Mouse (Mus musculus): ENCODE measurements at regions not wholly inside any gene's neighbourhood (a gene's known extent, or its start where the extent isn't known, plus 50 kb on each side); places are given as distances from the start of the nearest gene placed in this dataset.

- DNase-seq, result no peak
Observed at GRCm38 (mm10) chr15:59785981-59786380, 230.4 kb downstream of the 4933412E24Rik start.

DNA sequence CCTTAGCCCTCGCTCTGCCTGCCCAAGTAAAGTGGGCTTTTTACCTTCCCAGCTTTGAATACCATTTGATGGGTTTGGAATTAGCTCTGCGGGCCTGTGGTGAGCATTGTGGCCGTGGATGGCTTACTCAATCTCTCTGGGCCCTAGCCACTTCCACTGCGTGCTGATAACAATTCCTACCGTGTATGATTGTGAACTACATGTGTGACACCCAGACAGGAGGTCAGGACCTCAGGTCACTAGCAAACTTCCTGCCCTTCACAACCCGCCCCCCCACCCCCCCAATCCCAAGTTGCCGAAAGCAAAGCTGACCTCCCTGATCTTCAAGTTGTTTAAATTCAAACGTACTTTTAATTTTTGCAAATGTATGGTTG, 231.9 kb downstream of the 4933412E24Rik start:
- DNase-seq, result no peak

- no peak for DNase-seq
Observed at GRCm38 (mm10) chr15:59783782-59784555, 232.4 kb downstream of the 4933412E24Rik start.

DNA sequence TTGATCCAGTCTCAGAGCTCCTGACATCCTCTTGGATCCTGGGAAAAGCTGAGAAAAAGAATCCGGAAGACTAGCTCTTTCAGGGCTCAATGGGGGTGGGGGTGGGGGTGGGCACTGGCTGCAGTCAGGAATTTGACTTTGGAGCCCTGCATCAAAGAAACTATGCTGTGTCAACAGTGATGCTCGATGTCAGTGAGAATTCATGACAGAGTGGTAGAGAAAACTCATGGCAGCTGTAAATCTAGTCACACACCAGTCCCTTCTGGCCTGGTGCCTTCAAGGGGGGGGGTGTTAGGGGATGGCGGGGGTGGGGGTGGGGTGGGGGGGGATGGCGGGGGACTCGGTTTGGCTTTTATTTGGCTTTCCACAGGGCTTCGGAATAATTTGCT, 233.0 kb downstream of the 4933412E24Rik start:
- DNase-seq, result no peak

- no peak for DNase-seq
Observed at GRCm38 (mm10) chr15:59780506-59780905, 235.9 kb downstream of the 4933412E24Rik start.

GRCm38 (mm10) chr15:59777307-59777871, 239.0 kb downstream of the 4933412E24Rik start:
- DNase-seq, result peak in 1 of 2 experiments; percentile 23

DNA sequence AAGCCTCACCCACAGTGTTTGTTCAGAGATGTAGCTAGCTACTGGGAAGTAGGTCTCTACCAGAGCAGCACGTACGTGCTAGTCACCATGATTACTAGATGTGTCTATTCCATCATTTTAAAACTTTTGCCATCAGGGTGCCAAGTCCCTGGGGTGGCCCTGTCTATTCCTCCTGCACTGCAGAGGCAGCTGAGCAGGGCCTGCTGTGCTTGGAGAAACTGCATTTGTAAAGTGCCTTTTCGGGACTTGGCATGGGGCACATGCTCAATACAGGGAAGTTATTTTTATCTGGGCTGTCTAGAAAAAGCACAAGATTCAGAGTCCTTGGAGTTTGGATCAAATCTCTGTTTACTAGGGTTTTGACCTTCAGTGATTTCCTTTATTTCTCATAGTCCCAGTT, 240.6 kb downstream of the 4933412E24Rik start:
- no peak for DNase-seq

DNA sequence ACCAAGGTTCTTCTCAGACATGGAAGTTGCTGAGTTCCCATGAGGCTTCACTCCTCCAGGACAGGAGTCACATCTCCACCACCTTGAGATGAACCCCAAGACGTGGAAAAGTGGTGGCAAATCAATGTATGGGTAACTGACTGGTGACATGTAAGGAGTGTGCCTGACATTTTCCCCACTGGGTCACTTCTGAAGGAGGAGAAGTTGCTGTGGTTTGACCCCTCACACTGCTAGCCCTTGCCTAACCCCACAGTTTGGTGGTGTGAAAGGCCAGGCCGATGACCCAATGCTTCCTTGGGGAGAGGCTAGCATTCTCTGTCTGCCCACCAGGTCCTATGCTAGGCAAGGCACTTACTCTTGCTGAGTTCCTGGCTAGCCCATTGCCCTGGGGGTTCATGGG, 242.4 kb downstream of the 4933412E24Rik start:
- DNase-seq, result no peak

DNA sequence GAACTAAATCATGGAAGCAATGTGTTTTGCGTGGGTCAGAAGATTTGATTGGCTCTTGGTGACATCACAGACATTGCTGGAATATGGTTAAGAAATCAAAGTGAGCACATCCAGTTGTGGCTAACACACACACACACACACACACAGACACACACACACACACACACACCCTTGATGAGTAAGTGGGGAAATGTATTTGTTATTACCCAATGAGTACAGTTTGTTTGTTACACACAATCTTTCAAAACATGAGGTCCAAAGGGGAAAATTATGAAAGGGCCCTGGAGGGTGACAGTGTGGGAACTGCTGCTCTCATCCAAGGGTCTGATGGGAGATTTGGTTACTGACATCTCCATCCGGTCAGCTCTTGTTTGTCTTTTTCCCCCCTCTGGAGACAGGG, 243.8 kb downstream of the 4933412E24Rik start:
- DNase-seq, result no peak

- DNase-seq, result no peak
Observed at GRCm38 (mm10) chr15:59762061-59762460, 254.4 kb downstream of the 4933412E24Rik start.

- DNase-seq, result no peak
Observed at GRCm38 (mm10) chr15:59760490-59760889, 255.9 kb downstream of the 4933412E24Rik start.

DNA sequence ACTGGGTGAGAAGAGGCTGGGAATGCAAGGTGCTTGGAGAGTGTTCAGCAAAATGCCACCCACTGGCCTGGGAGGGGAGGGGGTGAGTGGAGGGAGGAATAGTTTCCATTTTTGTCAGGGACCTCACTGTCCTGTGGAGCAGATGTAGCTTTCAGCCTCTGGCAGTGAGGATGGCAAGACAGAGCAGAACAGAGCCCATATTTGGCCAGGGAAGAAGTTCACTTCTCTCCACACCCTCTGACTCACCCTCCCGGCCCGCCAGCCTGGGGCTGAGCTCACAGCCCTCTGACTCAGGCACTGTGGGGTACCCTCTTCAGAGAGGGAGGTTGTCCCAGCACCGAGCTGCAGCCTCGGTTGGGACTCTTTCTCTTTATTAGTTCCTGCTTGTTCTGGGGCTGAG, 256.8 kb downstream of the 4933412E24Rik start:
- no peak for DNase-seq

- no peak for DNase-seq
Observed at GRCm38 (mm10) chr15:59758971-59759370, 257.4 kb downstream of the 4933412E24Rik start.

DNA sequence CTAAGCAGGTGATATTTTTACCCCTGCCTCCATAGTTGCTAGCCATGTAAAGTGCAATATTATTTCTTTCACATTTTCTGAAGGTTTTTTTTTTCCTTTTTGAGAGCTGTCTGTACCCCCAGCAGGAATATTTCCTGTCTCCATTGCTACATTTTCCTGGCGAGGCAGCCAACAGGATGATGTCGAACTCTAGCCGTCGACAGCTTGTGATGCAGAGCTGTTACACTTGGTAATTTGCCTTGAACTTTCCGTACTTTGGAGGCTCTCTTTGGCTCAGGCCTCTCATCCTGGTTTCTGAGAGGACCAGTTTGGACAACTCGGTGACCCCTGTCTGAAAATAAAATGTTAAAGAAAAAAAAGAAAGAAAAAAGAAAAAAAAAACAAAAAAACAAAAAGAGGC, 260.3 kb downstream of the 4933412E24Rik start:
- DNase-seq, result no peak

DNA sequence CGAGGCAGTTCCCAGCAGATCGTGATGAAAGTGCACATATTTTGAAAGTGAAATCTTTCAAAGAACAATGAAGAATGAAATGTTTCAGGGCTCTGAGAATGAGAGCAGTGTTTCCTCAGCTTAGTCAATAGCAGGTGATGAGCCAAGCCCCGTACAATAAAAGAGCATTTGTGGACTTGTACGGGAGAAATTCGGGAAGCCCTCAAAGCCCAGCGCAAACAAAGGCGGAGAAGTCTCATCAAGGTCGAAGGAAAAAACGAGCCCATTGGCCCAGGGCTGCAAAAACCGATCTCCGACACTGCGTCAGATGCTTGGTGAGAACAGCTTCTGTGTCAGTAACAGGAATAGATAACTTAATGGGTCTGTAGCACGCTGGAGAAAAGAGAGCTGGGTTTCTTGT, 261.5 kb downstream of the 4933412E24Rik start:
- DNase-seq, result no peak

- DNase-seq, result no peak
Observed at GRCm38 (mm10) chr15:59752277-59752676, 264.1 kb downstream of the 4933412E24Rik start.

DNA sequence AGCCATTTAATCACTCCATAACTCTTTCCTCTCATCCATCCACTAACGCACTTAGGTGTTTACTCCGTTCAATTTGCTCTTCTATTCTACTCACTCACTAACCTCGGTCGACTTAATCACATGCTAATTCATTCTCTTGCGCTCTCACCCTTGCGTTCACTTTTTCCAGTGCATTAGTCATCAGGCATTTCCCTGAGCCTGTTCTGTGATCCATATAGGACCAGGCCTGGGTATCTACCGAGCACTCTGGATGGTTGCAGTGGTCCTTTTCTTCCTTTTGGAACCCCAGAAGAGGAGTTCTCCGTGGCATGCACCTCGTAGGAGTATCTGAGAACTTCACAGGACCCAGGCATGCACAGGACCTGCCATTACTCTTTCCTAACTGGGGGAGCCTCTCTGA, 270.1 kb downstream of the 4933412E24Rik start:
- DNase-seq, result no peak

- DNase-seq, result no peak
Observed at GRCm38 (mm10) chr15:59744411-59744931, 271.9 kb downstream of the 4933412E24Rik start.

DNA sequence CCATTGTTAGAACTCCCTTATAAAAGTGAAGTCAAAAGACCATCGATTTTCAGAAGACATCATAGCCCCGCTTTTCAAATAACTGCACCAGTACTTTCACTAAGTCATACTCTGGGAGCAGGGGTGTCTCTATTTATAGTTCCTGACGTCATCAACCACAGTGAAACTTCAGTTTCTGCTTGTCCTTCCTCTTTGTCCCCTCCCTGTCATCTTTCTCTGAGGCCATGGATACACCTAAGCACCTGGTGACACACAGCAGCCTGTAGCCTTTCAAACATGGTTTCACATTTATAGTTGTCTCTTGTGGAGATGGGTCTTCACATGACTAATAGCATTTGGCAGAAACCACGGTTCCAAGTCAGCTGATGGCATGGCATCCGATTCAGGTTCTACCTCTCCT, 277.2 kb downstream of the 4933412E24Rik start:
- no peak for DNase-seq

DNA sequence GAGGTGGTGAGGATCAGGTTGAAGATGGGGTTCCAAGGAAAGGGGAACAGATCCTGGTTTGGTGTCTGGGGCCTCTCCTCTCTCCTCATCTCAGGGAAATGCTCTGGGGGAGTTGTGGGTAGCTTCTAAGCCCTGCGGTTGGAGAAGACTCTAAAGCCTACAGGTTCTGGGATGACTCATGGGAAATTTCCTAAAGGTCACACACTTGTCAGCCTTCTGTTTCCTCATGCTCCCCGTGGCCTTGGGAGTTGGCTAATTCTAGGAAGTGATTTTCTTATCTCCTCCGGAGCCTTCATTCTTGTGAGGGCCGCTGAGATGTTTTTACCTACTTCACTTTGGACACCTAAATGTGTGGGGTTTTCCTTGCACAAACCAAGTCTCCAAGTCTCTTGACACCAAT, 279.2 kb downstream of the 4933412E24Rik start:
- no peak for DNase-seq

DNA sequence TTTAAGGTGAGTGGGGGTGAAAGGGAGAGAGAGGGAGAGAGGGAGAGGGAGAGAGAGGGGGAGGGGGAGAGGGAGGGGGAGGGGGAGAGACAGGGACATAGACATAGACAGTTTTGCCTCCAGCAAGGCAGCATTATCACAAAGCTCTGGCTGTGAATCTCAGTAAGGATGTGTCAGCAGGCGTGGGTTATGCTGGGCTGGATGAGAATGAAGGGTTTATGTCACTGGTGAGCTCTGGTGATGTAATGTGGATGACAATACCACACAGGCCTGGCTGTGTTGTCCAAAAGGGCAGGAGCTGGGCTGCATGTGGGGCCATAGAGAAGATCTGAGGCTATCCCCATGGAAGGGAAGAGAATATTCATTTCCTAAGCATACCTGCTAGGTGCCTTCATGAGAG, 282.0 kb downstream of the 4933412E24Rik start:
- DNase-seq, result no peak

GRCm38 (mm10) chr15:59733932-59734331, 282.5 kb downstream of the 4933412E24Rik start:
- no peak for DNase-seq

DNA sequence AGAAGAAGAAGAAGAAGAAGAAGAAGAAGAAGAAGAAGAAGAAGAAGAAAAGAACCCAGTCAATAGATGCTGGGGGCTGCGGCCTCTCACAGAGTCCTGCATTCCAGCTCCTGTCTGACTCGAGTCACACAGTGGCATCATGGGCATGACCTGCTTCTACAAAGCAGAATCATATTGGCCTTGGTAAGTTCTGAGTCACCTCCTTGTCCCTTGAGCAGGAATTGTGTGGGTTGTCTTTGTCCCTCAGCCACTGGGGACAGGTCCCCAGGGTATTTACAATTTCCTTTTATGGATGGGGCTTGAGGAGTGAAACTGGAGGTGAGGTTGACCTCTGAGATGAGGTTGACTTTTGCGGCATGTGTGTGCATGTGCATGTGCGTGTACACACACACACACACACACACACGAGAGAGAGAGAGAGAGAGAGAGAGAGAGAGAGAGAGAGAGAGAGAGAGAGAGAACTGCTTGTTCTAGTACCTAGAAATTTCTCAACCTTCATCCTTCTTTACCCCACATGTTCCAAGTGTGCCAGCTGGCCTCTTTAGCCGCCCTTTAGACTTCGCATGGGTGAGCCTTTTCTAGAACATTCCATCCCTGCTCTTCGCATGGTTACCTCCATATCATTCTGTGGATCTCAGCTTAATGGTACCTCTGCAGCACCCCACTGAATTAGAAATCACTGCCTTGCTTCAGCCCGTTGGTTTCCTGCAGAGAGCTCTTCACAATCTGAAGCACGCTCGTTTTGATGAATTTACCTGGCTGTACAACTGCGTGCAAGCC, 283.2 kb downstream of the 4933412E24Rik start:
- DNase-seq, result no peak

Data from layer of hippocampus, postnatal 36 days (tissue).